9 mouse cellular contexts compared by ENCODE assay signal in genomic region chr3:68870568-68870950, GRCm38 (mm10). TPM values are rescaled to one million over a fixed set of nuclear protein-coding genes. Genes with fewer than 3 reads are reported as not detected.
DNase-seq lines count a peak whose midpoint lies in the region; ATAC-seq and TF ChIP-seq lines count a peak whose summit lies in the region.
"Had no signal": no experiment of that assay in that cellular context is flagged by ENCODE, and none has a peak within 500 bp of the region (broad histone marks: within the 10 kb centered on the region; RNA-seq: fewer than 3 reads in every experiment).

No protein-coding gene starts in this region.

- peak overlapping the region; percentile 31; the same call in 1 of the 2 replicates for H3K27ac ChIP-seq in heart, embryonic 12.5 days (ENCODE audit: poor library complexity, severe bottlenecking)
- no peak overlapping the region for H3K27ac ChIP-seq in heart, adult 2 months
- peak overlapping the region; percentile 6 to 41; a peak in 2 of 4 replicates for H3K27ac ChIP-seq in heart, embryonic 14.5 days (replicated peaks in 1 of 2; ENCODE audit: control insufficient read depth in 1 of 2, insufficient read depth in 1 of 2, low read depth in 2 of 2, low read length in 2 of 2)
- H3K27ac ChIP-seq in limb, embryonic 13.5 days: no peak overlapping the region

- TF ChIP-seq EP300 in heart, adult 2 months (IDR thresholded peaks at IDR 0.05; ENCODE audit: insufficient read depth, low read depth, low read length): no peak

- peaks cover 15% of the 10 kb centered on the region for H3K4me1 ChIP-seq in heart, embryonic 12.5 days (replicated peaks)
- no peaks in the 10 kb centered on the region; the same call in 1 of the 2 replicates for H3K4me1 ChIP-seq in heart, adult 2 months (ENCODE audit: control insufficient read depth, insufficient read depth, low read length)
- H3K4me1 ChIP-seq in heart, embryonic 14.5 days (ENCODE audit: control insufficient read depth in 2 of 2, insufficient read depth in 2 of 2, low read length in 2 of 2): peaks cover 7% of the 10 kb centered on the region in 2 experiments; a peak in 1 of 4 replicates
- peaks cover 17% of the 10 kb centered on the region for H3K4me1 ChIP-seq in limb, embryonic 13.5 days

- peak overlapping the region; percentile 80 for H3K4me3 ChIP-seq in heart, embryonic 12.5 days
- H3K4me3 ChIP-seq in heart, adult 2 months: no peak overlapping the region
- H3K4me3 ChIP-seq in heart, embryonic 14.5 days (ENCODE audit: control insufficient read depth in 1 of 2, insufficient read depth in 1 of 2, low read depth in 1 of 2, low read length in 2 of 2): peak overlapping the region; percentile 71 to 73
- peak overlapping the region; percentile 64 for H3K4me3 ChIP-seq in limb, embryonic 13.5 days

- H3K9me3 ChIP-seq in heart, embryonic 12.5 days (replicated peaks): no peaks in the 10 kb centered on the region
- H3K9me3 ChIP-seq in heart, embryonic 14.5 days (ENCODE audit: control insufficient read depth, low read length): no peaks in the 10 kb centered on the region
- no peaks in the 10 kb centered on the region for H3K9me3 ChIP-seq in limb, embryonic 13.5 days

- H3K9ac ChIP-seq in heart, embryonic 12.5 days: peak overlapping the region; percentile 80
- no peak overlapping the region; the same call in 1 of the 2 replicates for H3K9ac ChIP-seq in heart, adult 2 months (ENCODE audit: low read depth, low read length)
- H3K9ac ChIP-seq in heart, embryonic 14.5 days (ENCODE audit: low read length): peak overlapping the region; percentile 80
- H3K9ac ChIP-seq in limb, embryonic 13.5 days: peak overlapping the region; percentile 65

- H3K79me2 ChIP-seq in heart, adult 2 months (replicated peaks; ENCODE audit: control insufficient read depth, insufficient read depth, low read length): no peaks in the 10 kb centered on the region

- H3K36me3 ChIP-seq in heart, embryonic 12.5 days: no peaks in the 10 kb centered on the region
- H3K36me3 ChIP-seq in heart, adult 2 months (ENCODE audit: control insufficient read depth, insufficient read depth, low read length): no peaks in the 10 kb centered on the region
- H3K36me3 ChIP-seq in heart, embryonic 14.5 days (ENCODE audit: control insufficient read depth, insufficient read depth, low read length): no peaks in the 10 kb centered on the region
- no peaks in the 10 kb centered on the region for H3K36me3 ChIP-seq in limb, embryonic 13.5 days

- 3% methylated on average over 15 of the region's 15 CpGs for WGBS in heart, embryonic 12.5 days
- WGBS in heart, adult 2 months: 12% methylated on average over 15 of the region's 15 CpGs
- WGBS in heart, embryonic 14.5 days: 3% methylated on average over 15 of the region's 15 CpGs
- WGBS in limb, embryonic 13.5 days: 3% methylated on average over 15 of the region's 15 CpGs

- no peak for TF ChIP-seq POLR2A in heart, adult 2 months (IDR thresholded peaks at IDR 0.05; ENCODE audit: insufficient read depth, low read depth, low read length)

- DNase-seq in heart, adult 2 months: no peak
- peak; percentile 49 for DNase-seq in ZHBTc4 (ENCODE audit: low read depth, low spot score)
- DNase-seq in adrenal gland, postnatal 14 days: no peak
- DNase-seq in right cerebral cortex, postnatal 4 days: no peak
- no peak for DNase-seq in cerebellum, adult 9-11 months

- no peak; the same call in none of the 2 replicates for ATAC-seq in heart, embryonic 12.5 days (ENCODE audit: insufficient number of reproducible peaks, low FRiP score)
- no peak for ATAC-seq in heart, embryonic 14.5 days (ENCODE audit: insufficient number of reproducible peaks, insufficient read depth, low FRiP score, low read depth)
- no peak for ATAC-seq in limb, embryonic 13.5 days (ENCODE audit: low FRiP score, low read depth)

- no peak for TF ChIP-seq CTCF in heart, adult 2 months (IDR thresholded peaks at IDR 0.05)

- intact Hi-C loops in heart, adult 2 months (cut with DNase I): no loop called here

- H3K27me3 ChIP-seq in heart, embryonic 12.5 days (replicated peaks): 0 out of 2 replicates have a peak, but pooled peaks cover 9% of the 10 kb centered on the region
- H3K27me3 ChIP-seq in heart, adult 2 months (ENCODE audit: control insufficient read depth, insufficient read depth, low read length): peaks cover 18% of the 10 kb centered on the region
- peaks cover 23% of the 10 kb centered on the region for H3K27me3 ChIP-seq in heart, embryonic 14.5 days (ENCODE audit: control insufficient read depth, insufficient read depth, low read length)
- H3K27me3 ChIP-seq in limb, embryonic 13.5 days: peaks cover 61% of the 10 kb centered on the region

- peak overlapping the region; percentile 98 for H3K4me2 ChIP-seq in heart, embryonic 12.5 days
- H3K4me2 ChIP-seq in heart, embryonic 14.5 days (ENCODE audit: low read length): peak overlapping the region; percentile 100
- H3K4me2 ChIP-seq in limb, embryonic 13.5 days (replicated peaks): peak overlapping the region; percentile 100

RNA-seq across cellular contexts. Expression of gene 1110032F04Rik, which starts 1.2 kb away (rescaled TPM):
- polyA plus RNA-seq in heart, embryonic 12.5 days (2016; fragmentation: Nextera tagmentation; extraction: Ambion mirVana): 14.4 TPM in 2 replicates
- total RNA-seq in heart, adult 2 months (2021): 1 to 10 TPM in 1 of 2 experiments, under 1 TPM in 1; 0.64 to 1.2 TPM
- polyA plus RNA-seq in heart, adult 2 months (2012; rRNA removed): 0.44 and 0.76 TPM in 2 replicates
- polyA plus RNA-seq in heart, embryonic 14.5 days (2014; fragmentation: Nextera tagmentation; extraction: Ambion mirVana): 8.5 and 12.0 TPM in 2 replicates
- 0.60 and 0.63 TPM in 2 replicates for polyA plus RNA-seq in limb, embryonic 13.5 days (2015; fragmentation: Nextera tagmentation; extraction: Ambion mirVana)
- total RNA-seq in adrenal gland, postnatal 14 days (2021): 0.19 and 0.68 TPM in 2 replicates
- polyA plus RNA-seq: Patski had no signal

Comparison
In these comparisons a context has a peak if more than half of its experiments do, and no peak if none do; other contexts are left out.
1. H3K27ac ChIP-seq: peak in heart, embryonic 12.5 days (single experiment) and heart, embryonic 14.5 days (2 of 2); none in heart, adult 2 months (single experiment) and limb, embryonic 13.5 days (single experiment).
2. Peak in every context shown above with its lines, with median percentiles within 50 percentile points of each other: H3K4me2 ChIP-seq.